In genomic region chr11:59135904-59136452, GRCm38 (mm10) we compare ENCODE assay signal across 8 mouse cellular contexts. TPM values are rescaled to one million over a fixed set of nuclear protein-coding genes. Genes with fewer than 3 reads are reported as not detected.
DNase-seq lines count a peak whose midpoint lies in the region; ATAC-seq lines count a peak whose summit lies in the region.

Obscn (minus strand) TSS chr11:59136402.

- H3K9me3 ChIP-seq in neural tube, embryonic 11.5 days (ENCODE audit: control insufficient read depth, low read length): no peaks in the 10 kb centered on the region
- no peaks in the 10 kb centered on the region for H3K9me3 ChIP-seq in hindbrain, embryonic 13.5 days
- H3K9me3 ChIP-seq in neural tube, embryonic 14.5 days (ENCODE audit: control insufficient read depth, low read length): no peaks in the 10 kb centered on the region

- H3K27ac ChIP-seq in neural tube, embryonic 11.5 days (ENCODE audit: low read depth, low read length): no peak within 1 kb of the TSS
- no peak within 1 kb of the TSS for H3K27ac ChIP-seq in hindbrain, embryonic 13.5 days
- H3K27ac ChIP-seq in neural tube, embryonic 14.5 days (ENCODE audit: low read depth, low read length): no peak within 1 kb of the TSS

- no peak within 1 kb of the TSS for H3K9ac ChIP-seq in neural tube, embryonic 11.5 days (ENCODE audit: low read length)
- H3K9ac ChIP-seq in hindbrain, embryonic 13.5 days: peak within 1 kb of the TSS; percentile 51
- H3K9ac ChIP-seq in neural tube, embryonic 14.5 days (replicated peaks; ENCODE audit: low read depth, low read length): 0 out of 2 replicates have a peak within 1 kb of the TSS, but pooled peaks have one; percentile 4

- H3K4me2 ChIP-seq in neural tube, embryonic 11.5 days (ENCODE audit: low read depth): peak within 1 kb of the TSS; percentile 30
- peak within 1 kb of the TSS; percentile 55 for H3K4me2 ChIP-seq in hindbrain, embryonic 13.5 days
- H3K4me2 ChIP-seq in neural tube, embryonic 14.5 days (ENCODE audit: low read depth, low read length): peak within 1 kb of the TSS; percentile 40

- H3K4me1 ChIP-seq in neural tube, embryonic 11.5 days (ENCODE audit: control insufficient read depth, insufficient read depth, low read length): no peaks in the 10 kb centered on the region
- peaks cover 13% of the 10 kb centered on the region for H3K4me1 ChIP-seq in hindbrain, embryonic 13.5 days (replicated peaks)
- H3K4me1 ChIP-seq in neural tube, embryonic 14.5 days (ENCODE audit: control insufficient read depth, insufficient read depth, low read length): no peaks in the 10 kb centered on the region

- ATAC-seq in neural tube, embryonic 11.5 days (ENCODE audit: insufficient read depth, low FRiP score, low TSS enrichment): no peak
- ATAC-seq in hindbrain, embryonic 13.5 days (ENCODE audit: low FRiP score): no peak
- no peak for ATAC-seq in neural tube, embryonic 14.5 days (ENCODE audit: low read depth)
- no peak for ATAC-seq in erythroblast, adult 5-6 weeks (replicated peaks; ENCODE audit: low FRiP score, poor library complexity, severe bottlenecking)

- H3K27me3 ChIP-seq in neural tube, embryonic 11.5 days (ENCODE audit: control insufficient read depth, insufficient read depth, low read length): peaks cover 49% of the 10 kb centered on the region
- H3K27me3 ChIP-seq in hindbrain, embryonic 13.5 days: peaks cover 78% of the 10 kb centered on the region
- H3K27me3 ChIP-seq in neural tube, embryonic 14.5 days (ENCODE audit: control insufficient read depth, insufficient read depth, low read length): peaks cover 31% of the 10 kb centered on the region

- H3K36me3 ChIP-seq in neural tube, embryonic 11.5 days (ENCODE audit: control insufficient read depth, insufficient read depth, low read length): no peaks in the 10 kb centered on the region
- H3K36me3 ChIP-seq in hindbrain, embryonic 13.5 days: no peaks in the 10 kb centered on the region
- no peaks in the 10 kb centered on the region for H3K36me3 ChIP-seq in neural tube, embryonic 14.5 days (ENCODE audit: control insufficient read depth, insufficient read depth, low read length)

- no peak for DNase-seq in neural tube, embryonic 11.5 days (ENCODE audit: low spot score)
- DNase-seq in neural tube, embryonic 10.5 days (ENCODE audit: extremely low spot score, low spot score): no peak
- DNase-seq in gastrocnemius, adult 18-20 months (ENCODE audit: low spot score): peak; percentile 43
- no peak for DNase-seq in layer of hippocampus, postnatal 25 days (ENCODE audit: extremely low spot score in 1 of 2, low spot score in 1 of 2)
- DNase-seq in kidney, adult 18-20 months: no peak

- H3K4me3 ChIP-seq in neural tube, embryonic 11.5 days (ENCODE audit: low read depth, low read length): peak within 1 kb of the TSS; percentile 19; the same call in 1 of the 2 replicates
- H3K4me3 ChIP-seq in hindbrain, embryonic 13.5 days: peak within 1 kb of the TSS; percentile 35
- peak within 1 kb of the TSS; percentile 20; the same call in 1 of the 2 replicates for H3K4me3 ChIP-seq in neural tube, embryonic 14.5 days (ENCODE audit: low read depth, low read length)

- WGBS in neural tube, embryonic 11.5 days: 15% methylated on average over 43 of the region's 44 CpGs
- WGBS in hindbrain, embryonic 13.5 days: 14% methylated on average over 44 of the region's 44 CpGs
- 13% methylated on average over 44 of the region's 44 CpGs for WGBS in neural tube, embryonic 14.5 days

RNA-seq across cellular contexts. Expression of gene Obscn, which starts in this region (rescaled TPM):
- 0.88 and 1.1 TPM in 2 replicates for polyA plus RNA-seq in neural tube, embryonic 11.5 days (2014; fragmentation: Nextera tagmentation; extraction: Ambion mirVana)
- 1,000 to 10,000 TPM; 1,684 to 1,873 TPM for total RNA-seq in gastrocnemius, adult 18-20 months (2021)
- 0.22 and 0.44 TPM in 2 replicates for polyA plus RNA-seq in hindbrain, embryonic 13.5 days (2015; fragmentation: Nextera tagmentation; extraction: Ambion mirVana)
- polyA plus RNA-seq in neural tube, embryonic 14.5 days (2014; fragmentation: Nextera tagmentation; extraction: Ambion mirVana): 0.45 and 0.74 TPM in 2 replicates
- total RNA-seq in erythroblast, adult 5-6 weeks (2015; ENCODE audit: low replicate concordance): 0.42 and 0.96 TPM in 2 replicates
- total RNA-seq in erythroblast, adult 5-6 weeks (2017; ENCODE audit: low replicate concordance): 2.7 and 4.5 TPM in 2 replicates
- total RNA-seq in layer of hippocampus, postnatal 25 days (2021): 1 to 10 TPM; 1.5 to 2.2 TPM

Comparison
In these comparisons a context has a peak if more than half of its experiments do, and no peak if none do; other contexts are left out.
1. RNA of gene Obscn (total RNA-seq): 1,684 to 1,873 TPM in gastrocnemius, adult 18-20 months; 0.42 to 4.5 TPM in erythroblast, adult 5-6 weeks and 1.5 to 2.2 TPM in layer of hippocampus, postnatal 25 days; every median in the first group is over 100 times any median in the second.
2. Peak in every context shown above with its lines, with median percentiles within 50 percentile points of each other: H3K4me2 ChIP-seq and H3K4me3 ChIP-seq.